Mouse (Mus musculus) forebrain, embryonic 11.5 days (tissue): ENCODE results near the gene Tln1. TPM values are rescaled to one million over a fixed set of nuclear protein-coding genes. Genes with fewer than 3 reads are reported as not detected.

ENCODE experiments used
- ATAC-seq: fragments of 200-750 bp; cut with Nextera tagmentation; replicated peaks from 2 replicates; pipeline ENCODE4 v1.8.0; 2017; ENCODE audit warnings: moderate TSS enrichment; ENCODE audit not compliant: low FRiP score
- DNase-seq: peaks from one replicate; pipeline ENCODE4 v3.0.0-alpha.2; 2017; ENCODE audit warnings: low spot score
- H3K27ac ChIP-seq: fragments of 300-500 bp; sonication (generic); 2 replicates; pipeline ENCODE4 v1.5.1; 2014; ENCODE audit warnings: low read depth, low read length
- H3K27me3 ChIP-seq: fragments of 300-500 bp; sonication (generic); 2 replicates; pipeline ENCODE4 v1.6.1; 2014; ENCODE audit warnings: mild to moderate bottlenecking, low read length, mixed read lengths; ENCODE audit not compliant: control insufficient read depth, insufficient read depth
- H3K36me3 ChIP-seq: fragments of 300-500 bp; sonication (generic); 2 replicates; pipeline ENCODE4 v1.6.1; 2014; ENCODE audit warnings: mild to moderate bottlenecking, low read length, moderate library complexity, mixed read lengths; ENCODE audit not compliant: control insufficient read depth, insufficient read depth
- H3K4me1 ChIP-seq: fragments of 300-500 bp; sonication (generic); replicated peaks from 2 replicates; pipeline ENCODE4 v1.6.1; 2014; ENCODE audit warnings: low read length, mixed read lengths; ENCODE audit not compliant: control insufficient read depth, insufficient read depth
- H3K4me2 ChIP-seq: fragments of 300-500 bp; sonication (generic); 2 replicates; pipeline ENCODE4 v1.6.1; 2014; ENCODE audit warnings: low read depth, mild to moderate bottlenecking, low read length, moderate library complexity, mixed read lengths; ENCODE audit not compliant: severe bottlenecking
- H3K4me3 ChIP-seq: fragments of 300-500 bp; sonication (generic); 2 replicates; pipeline ENCODE4 v1.5.1; 2014; ENCODE audit warnings: low read depth, low read length
- H3K9ac ChIP-seq: fragments of 300-500 bp; sonication (generic); 2 replicates; pipeline ENCODE4 v1.6.1; 2014; ENCODE audit warnings: low read length
- H3K9me3 ChIP-seq: fragments of 300-500 bp; sonication (generic); 2 replicates; pipeline ENCODE4 v1.6.1; 2016; ENCODE audit warnings: low read length, mixed read lengths; ENCODE audit not compliant: control insufficient read depth
- WGBS: fragments of 180-500 bp; shearing (Covaris S2); extraction: QIAGEN DNeasy Blood & Tissue Kit; methylation state at CpG from one replicate; pipeline ENCODE4 v1.1.7; 2014; 5-methylcytosine and 5-hydroxymethylcytosine counted together
- polyA plus RNA-seq: library from polyadenylated mRNA; unstranded; fragments of >200 nt; fragmentation: Nextera tagmentation; extraction: Ambion mirVana; gene quantifications from 2 replicates; pipeline ENCODE4 v1.2.1, GENCODE M21; 2014

Tln1 gene
- polyA plus RNA-seq, 1 experiment from 2014 or later = 45.9 TPM

DNA sequence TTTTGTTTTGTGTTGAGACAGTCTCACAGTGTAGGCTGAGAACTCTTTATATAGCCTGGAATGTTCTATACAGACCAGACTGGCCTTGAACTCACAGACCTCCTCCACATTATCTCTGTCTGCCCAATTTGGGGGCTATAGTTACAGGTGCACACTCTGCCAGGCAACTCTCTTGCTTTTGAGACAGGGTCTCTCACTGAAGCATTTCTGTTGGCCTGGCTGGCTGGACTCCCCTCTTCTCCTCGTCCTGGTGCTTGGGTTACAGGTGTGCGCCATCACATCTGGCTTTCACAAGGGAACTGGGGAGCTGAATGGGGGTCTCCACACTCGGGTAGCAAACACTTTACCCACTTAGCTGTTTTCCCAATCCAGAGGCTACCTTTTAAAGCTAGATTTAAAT, 29.5 kb upstream of the Tln1 start:
- no peak overlapping the region for H3K4me2 ChIP-seq
- ATAC-seq (no peak), DNase-seq (no peak)
- H3K4me1 ChIP-seq = no peaks in the 10 kb centered on the region
- H3K4me3 ChIP-seq = no peak overlapping the region
- no peaks in the 10 kb centered on the region for H3K9me3 ChIP-seq
- no peak overlapping the region for H3K9ac ChIP-seq
- 86% methylated on average over 3 of the region's 3 CpGs for WGBS
- no peaks in the 10 kb centered on the region for H3K36me3 ChIP-seq
- no peaks in the 10 kb centered on the region for H3K27me3 ChIP-seq
- H3K27ac ChIP-seq = no peak overlapping the region

GRCm38 (mm10) chr4:43591543-43591942, 29.1 kb upstream of the Tln1 start:
- 88% methylated on average over 5 of the region's 5 CpGs for WGBS
- ATAC-seq = no peak

GRCm38 (mm10) chr4:43587681-43588080, 25.2 kb upstream of the Tln1 start:
- DNase-seq = no peak
- WGBS = 64% methylated on average over 7 of the region's 7 CpGs
- Histone ChIP-seq H3K4me2 (no peak overlapping the region), H3K9me3 (no peaks in the 10 kb centered on the region), H3K36me3 (peaks cover 7% of the 10 kb centered on the region), H3K4me1 (no peaks in the 10 kb centered on the region), H3K9ac (no peak overlapping the region), H3K4me3 (no peak overlapping the region), H3K27ac (no peak overlapping the region), H3K27me3 (no peaks in the 10 kb centered on the region)
- ATAC-seq = no peak

More at GRCm38 (mm10) chr4:43591543-43591942, 29.1 kb upstream of the Tln1 start:
- Histone ChIP-seq H3K4me1 (no peaks in the 10 kb centered on the region), H3K27ac (no peak overlapping the region), H3K9ac (no peak overlapping the region), H3K9me3 (no peaks in the 10 kb centered on the region), H3K4me2 (no peak overlapping the region), H3K4me3 (no peak overlapping the region), H3K36me3 (no peaks in the 10 kb centered on the region), H3K27me3 (no peaks in the 10 kb centered on the region)
- no peak for DNase-seq

GRCm38 (mm10) chr4:43586411-43586810, 23.9 kb upstream of the Tln1 start:
- DNase-seq (no peak), ATAC-seq (0 out of 2 replicates have a peak, but pooled peaks have one; percentile 7)
- no peak overlapping the region for H3K9ac ChIP-seq
- 70% methylated on average over 8 of the region's 8 CpGs for WGBS
- H3K27ac ChIP-seq = no peak overlapping the region
- H3K4me3 ChIP-seq = no peak overlapping the region
- H3K9me3 ChIP-seq = no peaks in the 10 kb centered on the region
- peaks cover 7% of the 10 kb centered on the region for H3K36me3 ChIP-seq
- H3K4me1 ChIP-seq = no peaks in the 10 kb centered on the region
- H3K27me3 ChIP-seq = no peaks in the 10 kb centered on the region
- no peak overlapping the region for H3K4me2 ChIP-seq

- ATAC-seq = no peak
- H3K4me1 ChIP-seq = no peaks in the 10 kb centered on the region
- H3K9me3 ChIP-seq = no peaks in the 10 kb centered on the region
- no peaks in the 10 kb centered on the region for H3K27me3 ChIP-seq
- no peak overlapping the region for H3K4me3 ChIP-seq
- no peak for DNase-seq
- no peak overlapping the region for H3K9ac ChIP-seq
- peaks cover 7% of the 10 kb centered on the region for H3K36me3 ChIP-seq
- 64% methylated on average over 10 of the region's 10 CpGs for WGBS
- H3K4me2 ChIP-seq = no peak overlapping the region
- no peak overlapping the region for H3K27ac ChIP-seq
Measured at GRCm38 (mm10) chr4:43585682-43586081, 23.2 kb upstream of the Tln1 start.

DNA sequence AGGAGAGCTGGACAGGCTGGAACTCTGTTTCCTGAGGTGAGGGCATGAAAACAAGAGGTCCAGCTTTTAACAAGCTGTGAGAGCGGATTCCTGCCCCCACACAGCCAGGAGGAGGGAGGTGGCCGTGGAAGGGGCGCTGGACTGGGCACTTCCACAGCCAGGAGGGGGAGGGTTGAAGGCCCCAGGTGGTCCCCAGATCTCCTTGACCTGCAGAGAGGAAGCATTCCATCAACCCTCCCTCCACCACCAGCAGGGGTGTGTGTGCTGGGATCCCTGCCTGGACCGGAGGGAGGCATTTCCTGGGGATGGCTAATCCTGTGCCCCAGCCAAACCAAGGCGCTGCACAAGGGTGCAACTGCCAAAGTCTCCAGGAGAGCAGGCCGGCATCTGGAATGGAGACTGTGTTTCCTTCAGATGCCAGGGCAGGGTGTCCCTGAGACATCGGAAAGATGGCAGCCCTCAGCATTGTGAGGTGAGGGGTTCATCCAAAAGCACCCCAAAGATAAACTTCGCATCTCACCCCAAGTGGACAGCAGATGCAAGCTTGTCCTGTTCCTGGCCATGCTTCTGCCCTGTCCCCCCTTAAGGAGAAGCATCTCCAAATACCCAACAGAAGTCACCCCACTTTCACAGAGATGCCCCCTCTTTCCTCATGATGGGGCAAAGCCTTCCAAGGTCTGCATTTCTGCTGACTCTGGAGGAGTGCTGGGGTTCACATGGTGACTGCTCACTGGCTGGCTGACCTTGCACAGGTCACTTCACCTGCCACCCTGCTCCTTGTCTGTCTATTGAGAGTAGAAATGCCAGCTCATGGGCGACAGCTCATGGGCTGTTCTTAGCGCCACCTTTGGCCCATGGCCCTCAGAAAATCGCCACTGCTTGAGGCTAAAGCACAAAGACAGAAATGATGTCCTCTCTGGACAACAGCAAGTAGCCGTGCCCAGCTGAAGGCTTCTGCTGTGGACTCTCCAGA, 22.2 kb upstream of the Tln1 start, which contains the start of gene Msmp:
Msmp (minus strand) TSS at position 51 of the 973 bp plus-strand sequence.
- no peaks in the 10 kb centered on the region; the same call in 1 of the 2 replicates for H3K4me1 ChIP-seq

GRCm38 (mm10) chr4:43583421-43583820, 20.9 kb upstream of the Tln1 start:
- DNase-seq (no peak), ATAC-seq (no peak)
- Histone ChIP-seq H3K27ac (no peak overlapping the region), H3K36me3 (peaks cover 7% of the 10 kb centered on the region), H3K4me2 (no peak overlapping the region), H3K27me3 (no peaks in the 10 kb centered on the region), H3K4me1 (no peaks in the 10 kb centered on the region; the same call in 1 of the 2 replicates), H3K4me3 (no peak overlapping the region), H3K9me3 (no peaks in the 10 kb centered on the region), H3K9ac (no peak overlapping the region)
- WGBS = 81% methylated on average over 7 of the region's 7 CpGs

More for the DNA sequence above, 22.2 kb upstream of the Tln1 start, which contains the start of gene Msmp:
- Histone ChIP-seq H3K36me3 (peaks cover 7% of the 10 kb centered on the region), H3K4me2 (no peak within 1 kb of the TSS), H3K27ac (no peak within 1 kb of the TSS), H3K27me3 (no peaks in the 10 kb centered on the region), H3K4me3 (no peak within 1 kb of the TSS), H3K9me3 (no peaks in the 10 kb centered on the region), H3K9ac (no peak within 1 kb of the TSS)
- WGBS = 61% methylated on average over 12 of the region's 12 CpGs
- no peak for ATAC-seq
- no peak for DNase-seq

- WGBS = 91% methylated on average over 5 of the region's 5 CpGs
Measured at GRCm38 (mm10) chr4:43582241-43582640, 19.8 kb upstream of the Tln1 start.

More at GRCm38 (mm10) chr4:43582241-43582640, 19.8 kb upstream of the Tln1 start:
- Histone ChIP-seq H3K27ac (no peak overlapping the region), H3K9ac (no peak overlapping the region), H3K4me3 (no peak overlapping the region), H3K4me2 (no peak overlapping the region), H3K4me1 (peaks cover 6% of the 10 kb centered on the region; the same call in 1 of the 2 replicates), H3K9me3 (no peaks in the 10 kb centered on the region), H3K36me3 (peaks cover 7% of the 10 kb centered on the region), H3K27me3 (no peaks in the 10 kb centered on the region)
- DNase-seq = no peak
- ATAC-seq = no peak
